Mouse (Mus musculus) fibroblast of lung, adult 2 months (primary cell): Measurements from ENCODE around the gene Spag9.

Source experiments
- DNase-seq: peaks from one replicate; pipeline ENCODE4 v3.0.0-alpha.2; 2011; ENCODE audit warnings: low read depth

Spag9 gene

GRCm38 (mm10) chr11:94158521-94158920, 162.6 kb downstream of the Spag9 start:
- no peak for DNase-seq

GRCm38 (mm10) chr11:94159066-94159880, 163.4 kb downstream of the Spag9 start:
- DNase-seq = no peak

GRCm38 (mm10) chr11:94159911-94160415, 164.1 kb downstream of the Spag9 start:
- DNase-seq = no peak

- peak; percentile 97 for DNase-seq
These were observed 164.8 kb downstream of the Spag9 start for GRCm38 (mm10) chr11:94160443-94161266.

- peak; percentile 67 for DNase-seq
These were observed 165.4 kb downstream of the Spag9 start for GRCm38 (mm10) chr11:94161267-94161646.

GRCm38 (mm10) chr11:94161867-94162581, 166.1 kb downstream of the Spag9 start:
- DNase-seq = no peak

- DNase-seq = no peak
These were observed 167.3 kb downstream of the Spag9 start for GRCm38 (mm10) chr11:94163005-94163767.

GRCm38 (mm10) chr11:94165745-94166144, 169.9 kb downstream of the Spag9 start:
- no peak for DNase-seq

- no peak for DNase-seq
These were observed 172.3 kb downstream of the Spag9 start for GRCm38 (mm10) chr11:94168238-94168637.

GRCm38 (mm10) chr11:94169596-94169995, 173.7 kb downstream of the Spag9 start:
- DNase-seq = no peak

- no peak for DNase-seq
These were observed 175.8 kb downstream of the Spag9 start for GRCm38 (mm10) chr11:94171691-94172090.

GRCm38 (mm10) chr11:94172186-94172585, 176.3 kb downstream of the Spag9 start:
- no peak for DNase-seq

GRCm38 (mm10) chr11:94173726-94174146, 177.8 kb downstream of the Spag9 start:
- no peak for DNase-seq

GRCm38 (mm10) chr11:94175288-94175687, 179.4 kb downstream of the Spag9 start:
- no peak for DNase-seq
